Mouse (Mus musculus) liver, embryonic 14.5 days (tissue): ENCODE results near the gene Pde12.

Experiments
- CTCF ChIP-seq: IDR thresholded peaks from 2 replicates; pipeline ENCODE4 v1.5.1; 2016; ENCODE audit warnings: antibody characterized with exemption, low read depth, control low read depth
- EP300 ChIP-seq: IDR thresholded peaks from 2 replicates; pipeline ENCODE4 v1.6.1; 2016; ENCODE audit warnings: antibody characterized with exemption, low read depth

- TF ChIP-seq CTCF (0 out of 2 replicates have a peak, but pooled peaks have one; percentile 17), EP300 (no peak)
These were observed 31.0 kb downstream of the Pde12 start for GRCm38 (mm10) chr14:26638708-26639084.
